Mouse (Mus musculus) midbrain, embryonic 15.5 days (tissue): Measurements from ENCODE around the gene Cacna2d1. TPM values are rescaled to one million over a fixed set of nuclear protein-coding genes. Genes with fewer than 3 reads are reported as not detected.

Experiments
- ATAC-seq: fragments of 200-750 bp; cut with Nextera tagmentation; replicated peaks from 2 replicates; pipeline ENCODE4 v1.8.0; 2017; ENCODE audit warnings: moderate TSS enrichment
- H3K27ac ChIP-seq: fragments of 300-500 bp; sonication (generic); 2 replicates; pipeline ENCODE4 v1.5.1; 2015; ENCODE audit warnings: mild to moderate bottlenecking, inconsistent platforms
- H3K27me3 ChIP-seq: fragments of 300-500 bp; sonication (generic); replicated peaks from 2 replicates; pipeline ENCODE4 v1.6.1; 2015; ENCODE audit warnings: inconsistent platforms
- H3K36me3 ChIP-seq: fragments of 300-500 bp; sonication (generic); replicated peaks from 2 replicates; pipeline ENCODE4 v1.6.1; 2015; ENCODE audit warnings: inconsistent platforms
- H3K4me1 ChIP-seq: fragments of 300-500 bp; sonication (generic); 2 replicates; pipeline ENCODE4 v1.6.1; 2015; ENCODE audit warnings: inconsistent platforms
- H3K4me2 ChIP-seq: fragments of 300-500 bp; sonication (generic); 2 replicates; pipeline ENCODE4 v1.6.1; 2015; ENCODE audit warnings: inconsistent platforms, mild to moderate bottlenecking, moderate library complexity
- H3K4me3 ChIP-seq: fragments of 300-500 bp; sonication (generic); 2 replicates; pipeline ENCODE4 v1.5.1; 2015; ENCODE audit warnings: mild to moderate bottlenecking, inconsistent platforms
- H3K9ac ChIP-seq: fragments of 300-500 bp; sonication (generic); 2 replicates; pipeline ENCODE4 v1.6.1; 2015; ENCODE audit warnings: mild to moderate bottlenecking, inconsistent platforms
- H3K9me3 ChIP-seq: fragments of 300-500 bp; sonication (generic); 2 replicates; pipeline ENCODE4 v1.6.1; 2016; ENCODE audit warnings: inconsistent platforms
- WGBS: fragments of 180-500 bp; shearing (Covaris S2); methylation state at CpG from one replicate; pipeline ENCODE4 v1.1.7; 2015; ENCODE audit warnings: mixed read lengths; 5-methylcytosine and 5-hydroxymethylcytosine counted together
- polyA plus RNA-seq: library from polyadenylated mRNA; unstranded; fragments of >200 nt; fragmentation: Nextera tagmentation; extraction: Ambion mirVana; gene quantifications from 2 replicates; pipeline ENCODE4 v1.2.1, GENCODE M21; 2015

Gene Cacna2d1
- polyA plus RNA-seq, 1 experiment from 2014 or later: 40.5 TPM

DNA sequence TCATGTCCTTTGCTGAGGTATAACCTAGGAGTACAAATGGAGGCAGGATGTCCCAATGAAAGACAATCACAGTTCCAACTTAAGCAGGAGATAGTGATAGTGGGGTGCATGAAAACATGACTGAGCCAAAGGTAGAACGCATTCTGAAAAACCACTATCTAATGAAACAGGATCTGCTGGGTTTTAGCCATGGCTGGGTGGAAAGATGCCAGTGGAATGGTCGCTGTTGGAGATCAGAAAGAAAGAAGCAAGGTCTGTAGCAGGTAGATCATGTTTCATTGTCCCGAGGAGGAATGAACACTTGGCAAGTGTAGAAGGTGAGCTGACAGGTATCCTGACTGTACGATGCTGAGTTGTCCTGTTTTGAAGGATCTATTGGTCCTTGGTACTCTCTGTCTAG, 7.6 kb downstream of the Cacna2d1 start:
- H3K27ac ChIP-seq: no peak overlapping the region
- WGBS: 83% methylated on average over 4 of the region's 4 CpGs
- no peak overlapping the region for H3K4me3 ChIP-seq
- peaks cover 5% of the 10 kb centered on the region; the same call in 1 of the 2 replicates for H3K4me1 ChIP-seq
- no peaks in the 10 kb centered on the region for H3K27me3 ChIP-seq
- H3K36me3 ChIP-seq: no peaks in the 10 kb centered on the region
- no peak overlapping the region for H3K9ac ChIP-seq
- no peak overlapping the region for H3K4me2 ChIP-seq
- no peaks in the 10 kb centered on the region for H3K9me3 ChIP-seq
- no peak for ATAC-seq

DNA sequence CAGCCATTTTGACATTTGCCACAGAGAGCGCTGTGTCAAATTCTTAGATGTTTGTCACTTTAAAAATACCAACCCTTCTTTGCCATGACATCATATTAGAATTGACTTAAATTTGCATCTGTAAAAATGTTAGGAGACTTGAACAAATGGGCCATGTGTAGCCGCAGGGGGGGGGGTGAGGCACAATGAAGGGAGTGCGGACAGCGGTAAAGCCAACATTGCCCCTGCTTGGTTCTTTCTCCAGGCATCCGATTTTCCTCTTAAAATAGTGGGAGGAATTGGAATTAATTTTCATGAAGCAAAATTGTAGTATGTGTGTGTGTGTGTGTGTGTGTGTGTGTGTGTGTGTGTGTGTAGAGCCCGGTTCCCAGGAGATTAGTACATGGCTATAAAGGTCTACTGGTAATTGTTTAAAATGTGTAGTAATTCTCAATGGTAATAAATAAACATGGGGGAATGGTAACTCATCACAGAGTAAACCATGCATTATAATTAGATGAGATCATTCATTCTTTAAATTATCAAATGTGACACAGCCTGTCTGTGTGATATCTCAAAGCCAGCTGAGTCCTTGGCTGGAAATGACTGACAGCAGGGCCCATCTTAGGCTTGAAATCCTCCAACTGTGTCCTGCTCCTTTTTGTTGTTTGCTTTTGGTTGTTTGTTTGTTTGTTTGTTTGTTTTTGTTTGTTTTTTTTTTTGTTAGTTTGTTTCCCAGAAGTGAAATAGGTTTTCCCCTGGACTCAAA, 14.0 kb downstream of the Cacna2d1 start:
- ATAC-seq: peak; percentile 56
- no peak overlapping the region for H3K27ac ChIP-seq
- WGBS: 68% methylated on average over 6 of the region's 6 CpGs

DNA sequence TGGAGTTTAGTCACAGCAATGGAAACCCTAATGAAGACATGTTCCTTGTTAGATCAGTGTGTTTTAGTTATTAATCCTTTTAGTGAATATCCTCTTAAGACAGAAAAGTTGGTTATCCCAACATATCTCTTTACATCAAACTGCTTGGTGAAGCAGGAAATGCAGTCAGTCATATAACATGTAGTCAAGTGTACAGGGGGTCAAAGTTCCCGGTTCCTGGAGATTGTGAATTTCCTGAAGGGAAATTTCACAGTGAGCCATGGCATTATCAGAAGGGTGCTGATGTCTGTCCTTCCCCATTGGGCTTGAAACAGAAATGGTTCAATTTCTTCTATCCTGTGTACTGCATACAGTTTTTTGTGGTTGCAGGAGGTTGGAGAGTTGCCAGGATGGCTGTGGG, 25.3 kb downstream of the Cacna2d1 start:
- no peaks in the 10 kb centered on the region for H3K36me3 ChIP-seq
- H3K27ac ChIP-seq: no peak overlapping the region
- no peaks in the 10 kb centered on the region; the same call in 1 of the 2 replicates for H3K4me1 ChIP-seq
- no peak overlapping the region for H3K9ac ChIP-seq
- H3K4me2 ChIP-seq: no peak overlapping the region
- 89% methylated on average over 1 of the region's 1 CpGs for WGBS
- no peaks in the 10 kb centered on the region for H3K9me3 ChIP-seq
- no peak overlapping the region for H3K4me3 ChIP-seq
- no peak for ATAC-seq
- no peaks in the 10 kb centered on the region for H3K27me3 ChIP-seq

More for the DNA sequence above, 14.0 kb downstream of the Cacna2d1 start:
- no peaks in the 10 kb centered on the region for H3K27me3 ChIP-seq
- no peaks in the 10 kb centered on the region for H3K9me3 ChIP-seq
- H3K36me3 ChIP-seq: no peaks in the 10 kb centered on the region
- H3K4me3 ChIP-seq: no peak overlapping the region
- H3K4me1 ChIP-seq: no peaks in the 10 kb centered on the region
- no peak overlapping the region for H3K4me2 ChIP-seq
- H3K9ac ChIP-seq: no peak overlapping the region

GRCm38 (mm10) chr5:15961866-15962265, 27.4 kb downstream of the Cacna2d1 start:
- Histone ChIP-seq H3K9ac (no peak overlapping the region), H3K27me3 (no peaks in the 10 kb centered on the region), H3K4me3 (no peak overlapping the region), H3K4me2 (no peak overlapping the region), H3K27ac (no peak overlapping the region), H3K4me1 (no peaks in the 10 kb centered on the region; the same call in 1 of the 2 replicates), H3K9me3 (no peaks in the 10 kb centered on the region), H3K36me3 (no peaks in the 10 kb centered on the region)
- no peak for ATAC-seq
- 82% methylated on average over 2 of the region's 2 CpGs for WGBS

GRCm38 (mm10) chr5:15966888-15967287, 32.4 kb downstream of the Cacna2d1 start:
- Histone ChIP-seq H3K36me3 (no peaks in the 10 kb centered on the region), H3K4me1 (no peaks in the 10 kb centered on the region; the same call in 1 of the 2 replicates), H3K27me3 (no peaks in the 10 kb centered on the region), H3K4me2 (no peak overlapping the region), H3K27ac (no peak overlapping the region), H3K9ac (no peak overlapping the region), H3K9me3 (no peaks in the 10 kb centered on the region), H3K4me3 (no peak overlapping the region)
- ATAC-seq: no peak

DNA sequence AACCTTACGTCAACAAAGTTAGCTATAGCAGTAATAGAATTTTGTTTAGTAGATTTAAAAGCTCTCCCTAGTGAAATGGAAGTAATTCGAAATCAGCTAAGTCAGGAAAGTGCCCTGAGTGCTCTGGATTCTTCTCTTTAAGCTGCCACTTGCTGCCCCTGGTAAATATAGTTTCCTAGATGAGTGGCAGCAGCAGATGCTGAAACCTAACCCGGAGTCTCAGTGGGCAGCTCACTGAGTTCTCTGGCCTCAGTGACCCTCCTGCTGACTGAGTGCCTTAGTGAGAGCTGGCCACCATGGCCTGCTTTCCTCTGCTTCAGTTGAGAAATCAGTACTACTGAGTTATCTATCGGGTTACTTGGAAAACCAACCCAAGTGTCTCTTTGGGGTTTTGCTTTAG, 37.3 kb downstream of the Cacna2d1 start:
- Histone ChIP-seq H3K9ac (no peak overlapping the region), H3K36me3 (no peaks in the 10 kb centered on the region), H3K4me2 (no peak overlapping the region), H3K4me1 (no peaks in the 10 kb centered on the region), H3K27ac (no peak overlapping the region), H3K4me3 (no peak overlapping the region), H3K27me3 (0 out of 2 replicates have a peak, but pooled peaks cover 2% of the 10 kb centered on the region), H3K9me3 (no peaks in the 10 kb centered on the region)
- 80% methylated on average over 4 of the region's 4 CpGs for WGBS
- no peak for ATAC-seq

DNA sequence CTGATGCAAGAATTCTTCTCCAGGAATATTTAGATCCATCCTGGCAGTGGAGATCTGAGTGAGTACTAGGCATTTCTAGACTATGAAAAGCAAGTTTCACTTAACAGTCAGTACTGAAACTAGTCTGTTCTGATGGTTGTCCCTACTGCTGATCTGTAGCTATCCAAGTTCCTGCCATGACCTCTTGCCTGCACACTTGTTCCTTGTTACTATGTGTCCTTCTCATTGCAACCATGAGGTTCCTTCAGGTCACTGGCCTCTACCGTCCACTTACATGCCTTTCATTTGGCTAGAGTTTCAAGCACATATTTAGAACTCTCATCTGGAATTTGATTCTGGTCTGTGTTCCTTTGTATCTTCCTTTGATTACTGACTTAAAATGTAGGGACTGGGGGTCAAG, 37.9 kb downstream of the Cacna2d1 start:
- no peak overlapping the region for H3K27ac ChIP-seq
- H3K9me3 ChIP-seq: no peaks in the 10 kb centered on the region
- ATAC-seq: no peak
- 84% methylated on average over 1 of the region's 1 CpGs for WGBS
- no peaks in the 10 kb centered on the region for H3K36me3 ChIP-seq
- H3K27me3 ChIP-seq: 0 out of 2 replicates have a peak, but pooled peaks cover 2% of the 10 kb centered on the region
- H3K9ac ChIP-seq: no peak overlapping the region
- no peak overlapping the region for H3K4me3 ChIP-seq
- H3K4me2 ChIP-seq: no peak overlapping the region
- no peaks in the 10 kb centered on the region for H3K4me1 ChIP-seq

DNA sequence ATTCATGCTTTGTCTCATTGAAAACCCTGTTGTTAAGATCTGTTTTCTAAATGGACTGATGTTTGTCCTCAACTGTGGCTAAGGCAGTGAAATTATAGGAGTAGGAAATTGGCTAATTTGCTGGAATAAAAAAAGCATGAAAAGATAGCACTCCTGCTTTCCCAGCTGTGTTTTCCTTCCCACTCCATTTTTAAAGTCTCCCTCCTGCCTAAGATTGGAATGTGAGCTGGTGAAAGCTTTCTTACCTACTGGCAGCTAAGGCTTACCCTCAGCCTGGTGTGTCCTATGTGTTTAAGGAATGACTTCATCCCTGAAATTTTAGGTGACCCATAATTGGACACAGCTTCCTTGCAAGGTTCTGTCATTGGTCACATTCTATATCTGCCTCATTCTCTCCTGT, 40.2 kb downstream of the Cacna2d1 start:
- Histone ChIP-seq H3K4me3 (no peak overlapping the region), H3K9ac (no peak overlapping the region), H3K36me3 (no peaks in the 10 kb centered on the region), H3K27ac (no peak overlapping the region), H3K9me3 (no peaks in the 10 kb centered on the region), H3K4me1 (no peaks in the 10 kb centered on the region), H3K27me3 (peaks cover 8% of the 10 kb centered on the region), H3K4me2 (no peak overlapping the region)
- no peak for ATAC-seq

DNA sequence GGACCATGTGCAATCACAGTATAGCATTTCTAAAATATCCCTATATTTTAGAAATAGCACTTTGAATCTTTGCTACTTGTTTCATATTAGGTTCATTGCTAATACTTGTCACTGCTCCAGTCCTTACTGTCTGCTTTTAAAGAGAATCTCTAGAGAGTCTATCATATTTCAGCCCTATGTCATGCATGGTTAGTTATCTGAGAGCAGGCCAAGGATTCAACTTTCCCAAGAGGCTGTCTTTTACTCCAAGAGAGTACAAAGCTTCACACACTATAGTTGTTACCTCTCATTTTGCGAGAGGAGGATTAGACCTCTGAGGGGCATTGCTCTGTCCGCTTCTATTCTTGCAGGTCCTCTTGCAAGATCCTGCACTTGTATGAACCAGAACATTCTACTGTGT, 44.7 kb downstream of the Cacna2d1 start:
- no peaks in the 10 kb centered on the region for H3K36me3 ChIP-seq
- ATAC-seq: no peak
- H3K9me3 ChIP-seq: no peaks in the 10 kb centered on the region
- WGBS: 50% methylated on average over 2 of the region's 2 CpGs
- no peak overlapping the region for H3K9ac ChIP-seq
- no peak overlapping the region for H3K4me2 ChIP-seq
- no peak overlapping the region for H3K27ac ChIP-seq
- H3K4me3 ChIP-seq: no peak overlapping the region
- 0 out of 2 replicates have a peak, but pooled peaks cover 3% of the 10 kb centered on the region for H3K4me1 ChIP-seq
- peaks cover 16% of the 10 kb centered on the region for H3K27me3 ChIP-seq

- Histone ChIP-seq H3K36me3 (no peaks in the 10 kb centered on the region), H3K27me3 (peaks cover 20% of the 10 kb centered on the region), H3K4me1 (peaks cover 8% of the 10 kb centered on the region), H3K9me3 (no peaks in the 10 kb centered on the region), H3K9ac (no peak overlapping the region), H3K27ac (no peak overlapping the region), H3K4me2 (no peak overlapping the region), H3K4me3 (no peak overlapping the region)
- no peak for ATAC-seq
- WGBS: 27% methylated on average over 4 of the region's 4 CpGs
These were observed 48.1 kb downstream of the Cacna2d1 start for GRCm38 (mm10) chr5:15982573-15982972.

DNA sequence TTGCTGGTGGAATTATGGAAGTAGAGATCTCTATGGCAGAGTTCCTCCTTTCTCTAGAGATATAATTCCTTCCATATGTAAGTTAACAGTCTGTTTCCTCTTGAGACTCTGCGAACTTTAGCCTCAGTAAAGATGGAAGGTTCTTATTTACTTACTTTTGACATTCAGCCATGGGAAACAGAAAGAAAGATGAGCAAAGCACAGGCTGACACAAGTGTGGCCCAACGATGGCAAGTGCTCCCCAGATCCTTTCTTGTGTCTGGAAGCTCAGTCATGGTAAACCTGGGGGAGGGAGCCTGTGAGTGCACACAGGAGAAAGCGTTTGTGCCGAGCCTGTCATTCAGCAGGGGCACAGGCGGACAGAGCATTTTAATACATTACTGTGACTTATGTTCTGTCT, 48.9 kb downstream of the Cacna2d1 start:
- no peak for ATAC-seq
- 20% methylated on average over 5 of the region's 5 CpGs for WGBS
- H3K36me3 ChIP-seq: no peaks in the 10 kb centered on the region
- H3K27ac ChIP-seq: no peak overlapping the region
- no peak overlapping the region for H3K4me2 ChIP-seq
- H3K9ac ChIP-seq: no peak overlapping the region
- peaks cover 20% of the 10 kb centered on the region for H3K27me3 ChIP-seq
- H3K4me1 ChIP-seq: peaks cover 8% of the 10 kb centered on the region
- no peak overlapping the region for H3K4me3 ChIP-seq
- no peaks in the 10 kb centered on the region for H3K9me3 ChIP-seq

GRCm38 (mm10) chr5:15985228-15985858, 50.9 kb downstream of the Cacna2d1 start:
- peaks cover 8% of the 10 kb centered on the region for H3K4me1 ChIP-seq
- H3K36me3 ChIP-seq: no peaks in the 10 kb centered on the region
- peaks cover 13% of the 10 kb centered on the region for H3K27me3 ChIP-seq
- H3K4me2 ChIP-seq: no peak overlapping the region
- no peak overlapping the region for H3K27ac ChIP-seq
- WGBS: 24% methylated on average over 7 of the region's 7 CpGs
- no peak for ATAC-seq
- no peak overlapping the region for H3K9ac ChIP-seq
- no peaks in the 10 kb centered on the region for H3K9me3 ChIP-seq
- H3K4me3 ChIP-seq: no peak overlapping the region

DNA sequence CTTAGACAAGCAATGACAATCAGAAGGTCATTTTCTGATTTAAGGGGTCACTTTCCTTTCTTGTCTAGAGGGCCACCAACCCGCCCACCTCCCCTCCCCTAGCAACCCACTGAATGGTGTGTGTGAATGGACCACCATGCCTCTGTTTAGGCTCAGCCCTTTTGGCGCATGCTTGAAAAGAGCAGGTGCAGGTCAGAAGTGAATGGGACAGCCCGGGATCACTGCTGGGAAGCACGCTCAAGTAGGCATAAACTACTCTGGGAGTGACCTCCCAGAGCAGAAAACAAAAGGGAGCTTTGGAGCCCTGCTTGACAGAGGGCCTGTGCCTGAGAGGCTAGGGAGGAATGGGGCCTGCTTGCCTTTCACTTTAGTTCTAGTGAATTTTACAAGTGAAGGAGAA, 51.4 kb downstream of the Cacna2d1 start:
- H3K4me2 ChIP-seq: no peak overlapping the region
- H3K9me3 ChIP-seq: no peaks in the 10 kb centered on the region
- H3K27ac ChIP-seq: no peak overlapping the region
- peaks cover 13% of the 10 kb centered on the region for H3K27me3 ChIP-seq
- H3K4me1 ChIP-seq: peaks cover 12% of the 10 kb centered on the region
- H3K9ac ChIP-seq: no peak overlapping the region
- peak; percentile 82 for ATAC-seq
- H3K4me3 ChIP-seq: no peak overlapping the region
- H3K36me3 ChIP-seq: no peaks in the 10 kb centered on the region
- WGBS: 11% methylated on average over 4 of the region's 4 CpGs
